Mouse (Mus musculus): Measurements from ENCODE around the gene Ephx1.
A peak's percentile ranks its signal among the peaks of the same experiment; 100 is the strongest.

- TF ChIP-seq CTCF (IDR thresholded peaks at IDR 0.05; ENCODE audit: borderline replicate concordance, insufficient read depth, low read length): no peak
- 0 out of 2 replicates have a peak, but pooled peaks have one; percentile 2 for TF ChIP-seq POLR2A (IDR thresholded peaks at IDR 0.05; ENCODE audit: low read depth, low read length)
These were observed at the start of gene Ephx1 for GRCm38 (mm10) chr1:181020756-181021487.

All from embryonic fibroblast, embryonic 13.5 days (primary cell).